Mouse (Mus musculus) olfactory bulb, adult 2 months (tissue): ENCODE results near the gene Hsp90aa1.

Source experiments
- CTCF ChIP-seq: fragments of 200-500 bp; IDR thresholded peaks from 2 replicates; pipeline ENCODE4 v1.5.1; 2012; ENCODE audit warnings: low read depth, mild to moderate bottlenecking, low read length, moderate library complexity; ENCODE audit not compliant: insufficient read depth
- POLR2A ChIP-seq: fragments of 200-500 bp; IDR thresholded peaks from 2 replicates; pipeline ENCODE4 v1.6.1; 2012; ENCODE audit warnings: mild to moderate bottlenecking, low read depth, low read length, moderate library complexity; ENCODE audit not compliant: insufficient read depth

- no peak for TF ChIP-seq CTCF
- TF ChIP-seq POLR2A: no peak
These were observed 35.0 kb downstream of the Hsp90aa1 start for GRCm38 (mm10) chr12:110667466-110668077.
